Mouse (Mus musculus) adrenal gland, adult (tissue): ENCODE data around the gene Prpf6.

ENCODE experiments used
- DNase-seq, 2 experiments: peaks; one replicate each; pipeline ENCODE4 v3.0.0; 2022 to 2023; ENCODE audit warnings: low spot score in 1 of 2; ENCODE audit not compliant: inconsistent age in 2 of 2

The Prpf6 gene

GRCm38 (mm10) chr2:181681978-181682377 is 90.3 kb downstream of the Prpf6 start:
- DNase-seq: no peak

GRCm38 (mm10) chr2:181683381-181683780 is 91.7 kb downstream of the Prpf6 start:
- DNase-seq: no peak

- DNase-seq: no peak
These were observed 93.0 kb downstream of the Prpf6 start for GRCm38 (mm10) chr2:181684713-181685112.

- DNase-seq: no peak
These were observed 94.0 kb downstream of the Prpf6 start for GRCm38 (mm10) chr2:181685686-181686085.

- no peak for DNase-seq
These were observed 95.9 kb downstream of the Prpf6 start for GRCm38 (mm10) chr2:181687586-181687985.

- DNase-seq: no peak
These were observed 97.9 kb downstream of the Prpf6 start for GRCm38 (mm10) chr2:181689466-181690160.

GRCm38 (mm10) chr2:181691083-181691482 is 99.4 kb downstream of the Prpf6 start:
- DNase-seq: no peak

GRCm38 (mm10) chr2:181691571-181691970 is 99.9 kb downstream of the Prpf6 start:
- no peak for DNase-seq

GRCm38 (mm10) chr2:181692304-181692703 is 100.6 kb downstream of the Prpf6 start:
- DNase-seq: no peak

- DNase-seq: peak; percentile 91 to 96
These were observed 101.9 kb downstream of the Prpf6 start, which contains the start of gene Rgs19 for GRCm38 (mm10) chr2:181693339-181694280. Rgs19 (minus strand) TSS chr2:181693977.

- no peak for DNase-seq
These were observed 102.9 kb downstream of the Prpf6 start for GRCm38 (mm10) chr2:181694581-181694980.

- DNase-seq: no peak
These were observed 104.1 kb downstream of the Prpf6 start for GRCm38 (mm10) chr2:181695776-181696175.

- peak in 1 of 2 experiments; percentile 16 for DNase-seq
These were observed 105.2 kb downstream of the Prpf6 start for GRCm38 (mm10) chr2:181696801-181697420.

GRCm38 (mm10) chr2:181698241-181698640 is 106.6 kb downstream of the Prpf6 start, which contains the start of gene Lkaaear1:
Lkaaear1 (minus strand) TSS chr2:181698442.
- peak in 1 of 2 experiments; percentile 17 for DNase-seq
